Mouse (Mus musculus): ENCODE data around the gene Ankrd13a. TPM values are rescaled to one million over a fixed set of nuclear protein-coding genes. Genes with fewer than 3 reads are reported as not detected.

Gene Ankrd13a
- polyA plus RNA-seq, 3 experiments from 2014 or later: 18.9 to 22.4 (median 21.2) TPM

- ATAC-seq: no peak
These were observed 26.6 kb downstream of the Ankrd13a start for GRCm38 (mm10) chr5:114801049-114801448.

GRCm38 (mm10) chr5:114801841-114802240, 27.4 kb downstream of the Ankrd13a start:
- no peak for ATAC-seq

- ATAC-seq: no peak
These were observed 28.8 kb downstream of the Ankrd13a start for GRCm38 (mm10) chr5:114803231-114803630.

GRCm38 (mm10) chr5:114804335-114804734, 29.9 kb downstream of the Ankrd13a start:
- no peak for ATAC-seq

- ATAC-seq: no peak
These were observed 30.5 kb downstream of the Ankrd13a start for GRCm38 (mm10) chr5:114804958-114805357.

- ATAC-seq: peak; percentile 94
These were observed 31.2 kb downstream of the Ankrd13a start for GRCm38 (mm10) chr5:114805436-114806350.

- no peak for ATAC-seq
These were observed 32.2 kb downstream of the Ankrd13a start for GRCm38 (mm10) chr5:114806636-114807035.

GRCm38 (mm10) chr5:114807063-114807462, 32.6 kb downstream of the Ankrd13a start:
- no peak for ATAC-seq

- no peak for ATAC-seq
These were observed 33.0 kb downstream of the Ankrd13a start for GRCm38 (mm10) chr5:114807468-114807867.

- no peak for ATAC-seq
These were observed 33.4 kb downstream of the Ankrd13a start for GRCm38 (mm10) chr5:114807893-114808292.

GRCm38 (mm10) chr5:114808385-114808784, 33.9 kb downstream of the Ankrd13a start:
- ATAC-seq: no peak

GRCm38 (mm10) chr5:114809181-114809756, 34.8 kb downstream of the Ankrd13a start:
- no peak for ATAC-seq

- no peak for ATAC-seq
These were observed 35.3 kb downstream of the Ankrd13a start for GRCm38 (mm10) chr5:114809826-114810225.

GRCm38 (mm10) chr5:114813525-114814181, 39.2 kb downstream of the Ankrd13a start:
- ATAC-seq: peak; percentile 98

- no peak for ATAC-seq
These were observed 42.1 kb downstream of the Ankrd13a start for GRCm38 (mm10) chr5:114816599-114816998.

- no peak for ATAC-seq
These were observed 43.6 kb downstream of the Ankrd13a start for GRCm38 (mm10) chr5:114818124-114818523.

GRCm38 (mm10) chr5:114822796-114823688, 48.6 kb downstream of the Ankrd13a start, which contains the start of gene 1500011B03Rik:
Gene 1500011B03Rik, minus strand, starts transcription at chr5:114823468.
- peak; percentile 35 for ATAC-seq

- ATAC-seq: peak; percentile 38
These were observed 49.7 kb downstream of the Ankrd13a start for GRCm38 (mm10) chr5:114824197-114824596.

- ATAC-seq: peak; percentile 92
These were observed 51.7 kb downstream of the Ankrd13a start for GRCm38 (mm10) chr5:114825978-114826691.

- no peak for ATAC-seq
These were observed 53.0 kb downstream of the Ankrd13a start for GRCm38 (mm10) chr5:114827427-114827826.

GRCm38 (mm10) chr5:114829740-114830139, 55.3 kb downstream of the Ankrd13a start:
- ATAC-seq: no peak
